Mouse (Mus musculus) stomach, postnatal 0 days (tissue): ENCODE data around the gene Kcnma1.

Source experiments
- CTCF ChIP-seq: IDR thresholded peaks from 2 replicates; pipeline ENCODE4 v1.5.1; 2016; ENCODE audit warnings: antibody characterized with exemption, low read depth, mild to moderate bottlenecking, moderate library complexity
- EP300 ChIP-seq: optimal IDR thresholded peaks from 2 replicates; pipeline ENCODE3; 2016; ENCODE audit warnings: antibody characterized with exemption

GRCm38 (mm10) chr14:23719246-23719645 is 295.0 kb downstream of the Kcnma1 start:
- TF ChIP-seq CTCF (no peak), EP300 (no peak)
